Mouse (Mus musculus) Patski (cell line): ENCODE measurements around the gene Cnot11. TPM values are rescaled to one million over a fixed set of nuclear protein-coding genes. Genes with fewer than 3 reads are reported as not detected.

Source experiments
- ATAC-seq: fragments of 100-300 bp; one replicate; pipeline ENCODE4 v1.8.0; 2021
- CTCF ChIA-PET: fragments of 350-600 bp; sonication (Branson Sonifier 250); formaldehyde crosslinking; loops from one replicate; lab custom pipeline; 2022; ENCODE audit warnings: inconsistent platforms; lab: Charles Lee
- POLR2A ChIA-PET: fragments of 350-600 bp; sonication (Branson Sonifier 250); formaldehyde crosslinking; loops from one replicate; lab custom pipeline; 2022; ENCODE audit warnings: antibody characterized with exemption, inconsistent platforms; lab: Charles Lee
- DNase-seq: peaks from one replicate; pipeline ENCODE4 v3.0.0-alpha.2; 2011; ENCODE audit warnings: low read depth, low spot score
- H3K27me3 ChIP-seq: fragments of 371-371 bp; one replicate; pipeline ENCODE4 v1.5.1; 2021
- CTCF ChIP-seq: fragments of 100-300 bp; IDR thresholded peaks from one replicate; pipeline ENCODE4 v1.5.1; 2021
- in situ Hi-C: fragments of 300-500 bp; cut with MboI; formaldehyde crosslinking; loops from 3 replicates; pipeline ENCODE4 v1.11.1; 2018; ENCODE audit warnings: low pct_unique_long_range_greater_than_20kb, mixed read lengths
- polyA plus RNA-seq: library from polyadenylated mRNA; unstranded; gene quantifications from one replicate; pipeline ENCODE4 v1.2.3, GENCODE M21; 2021

Cnot11 gene
- polyA plus RNA-seq = 29.1 TPM

GRCm38 (mm10) chr1:39534831-39535230 is at the start of gene Cnot11:
Cnot11 (plus strand) TSS chr1:39534992.
- ATAC-seq = no peak
- in situ Hi-C loops = loop anchor here (10.0 kb wide), 1 partner anchor 140 kb away; no protein-coding TSS in a partner anchor
- no peak for DNase-seq
- no peak for TF ChIP-seq CTCF
- POLR2A ChIA-PET = no interaction called here
- CTCF ChIA-PET = no interaction called here
- H3K27me3 ChIP-seq = no peaks in the 10 kb centered on the region

GRCm38 (mm10) chr1:39487370-39487769 is 47.4 kb upstream of the Cnot11 start:
- H3K27me3 ChIP-seq = peaks cover 4% of the 10 kb centered on the region
- no peak for ATAC-seq
- POLR2A ChIA-PET = no interaction called here
- in situ Hi-C loops = no loop called here
- CTCF ChIA-PET = no interaction called here
- DNase-seq = no peak
- TF ChIP-seq CTCF = no peak

DNA sequence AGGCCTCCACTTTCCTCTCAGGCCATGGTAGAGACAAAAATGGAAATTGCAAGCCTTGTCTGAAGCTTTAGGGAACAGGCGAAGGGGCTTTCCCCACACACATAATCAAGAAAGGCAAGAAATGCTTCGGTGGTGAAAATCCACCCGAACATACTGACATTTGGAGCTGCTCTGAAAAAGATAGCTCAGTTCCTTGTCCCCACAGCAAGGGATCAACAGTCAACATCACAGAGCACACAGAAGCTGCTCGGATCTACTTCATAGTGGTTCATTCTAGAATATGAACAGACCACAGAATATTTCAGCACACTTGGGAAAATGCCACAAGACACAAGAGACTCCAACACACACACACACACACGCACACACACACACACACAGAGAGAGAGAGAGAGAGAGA is 41.6 kb upstream of the Cnot11 start:
- ATAC-seq (no peak), DNase-seq (no peak)
- ChIA-PET POLR2A (no interaction called here), CTCF (no interaction called here)
- in situ Hi-C loops = no loop called here
- peaks cover 4% of the 10 kb centered on the region for H3K27me3 ChIP-seq
- no peak for TF ChIP-seq CTCF

DNA sequence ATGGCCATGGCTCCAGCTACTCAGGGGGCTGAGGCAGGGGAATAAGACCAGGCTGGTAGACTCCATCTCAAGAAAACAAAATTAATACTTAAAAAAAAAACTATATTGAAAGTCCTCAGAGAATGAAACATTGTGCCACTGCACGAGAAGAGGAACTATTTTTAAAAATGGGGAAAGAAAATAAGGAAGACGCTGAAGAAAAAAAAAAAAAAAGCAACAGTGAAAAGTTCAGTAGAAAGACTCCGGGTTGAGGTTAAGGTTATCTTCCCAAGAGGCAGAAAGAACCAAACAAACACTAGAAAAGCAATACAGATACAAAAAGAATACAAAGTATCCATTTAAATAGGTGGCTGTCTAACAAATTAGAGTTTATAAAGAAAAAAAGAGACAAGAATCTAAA is 41.1 kb upstream of the Cnot11 start:
- ATAC-seq (no peak), DNase-seq (no peak)
- TF ChIP-seq CTCF = no peak
- ChIA-PET CTCF (no interaction called here), POLR2A (no interaction called here)
- peaks cover 4% of the 10 kb centered on the region for H3K27me3 ChIP-seq
- in situ Hi-C loops = no loop called here

GRCm38 (mm10) chr1:39496995-39497394 is 37.8 kb upstream of the Cnot11 start:
- peak; percentile 14 for TF ChIP-seq CTCF
- peaks cover 4% of the 10 kb centered on the region for H3K27me3 ChIP-seq
- no peak for DNase-seq
- no peak for ATAC-seq
- in situ Hi-C loops = no loop called here
- ChIA-PET CTCF (interaction anchor here (0.9 kb wide), 1 partner anchor 97 kb away, joined by 3 read pairs; no protein-coding TSS in a partner anchor), POLR2A (no interaction called here)

GRCm38 (mm10) chr1:39497748-39498147 is 37.0 kb upstream of the Cnot11 start:
- ChIA-PET POLR2A (no interaction called here), CTCF (no interaction called here)
- peak; percentile 40 for TF ChIP-seq CTCF
- in situ Hi-C loops = no loop called here
- H3K27me3 ChIP-seq = no peaks in the 10 kb centered on the region
- ATAC-seq = no peak
- DNase-seq = no peak

GRCm38 (mm10) chr1:39499485-39499941 is 35.3 kb upstream of the Cnot11 start:
- ATAC-seq (no peak), DNase-seq (no peak)
- H3K27me3 ChIP-seq = no peaks in the 10 kb centered on the region
- ChIA-PET CTCF (interaction anchor here (1.1 kb wide), 1 partner anchor 104 kb away, joined by 3 read pairs; no protein-coding TSS in a partner anchor), POLR2A (no interaction called here)
- in situ Hi-C loops = no loop called here
- no peak for TF ChIP-seq CTCF

DNA sequence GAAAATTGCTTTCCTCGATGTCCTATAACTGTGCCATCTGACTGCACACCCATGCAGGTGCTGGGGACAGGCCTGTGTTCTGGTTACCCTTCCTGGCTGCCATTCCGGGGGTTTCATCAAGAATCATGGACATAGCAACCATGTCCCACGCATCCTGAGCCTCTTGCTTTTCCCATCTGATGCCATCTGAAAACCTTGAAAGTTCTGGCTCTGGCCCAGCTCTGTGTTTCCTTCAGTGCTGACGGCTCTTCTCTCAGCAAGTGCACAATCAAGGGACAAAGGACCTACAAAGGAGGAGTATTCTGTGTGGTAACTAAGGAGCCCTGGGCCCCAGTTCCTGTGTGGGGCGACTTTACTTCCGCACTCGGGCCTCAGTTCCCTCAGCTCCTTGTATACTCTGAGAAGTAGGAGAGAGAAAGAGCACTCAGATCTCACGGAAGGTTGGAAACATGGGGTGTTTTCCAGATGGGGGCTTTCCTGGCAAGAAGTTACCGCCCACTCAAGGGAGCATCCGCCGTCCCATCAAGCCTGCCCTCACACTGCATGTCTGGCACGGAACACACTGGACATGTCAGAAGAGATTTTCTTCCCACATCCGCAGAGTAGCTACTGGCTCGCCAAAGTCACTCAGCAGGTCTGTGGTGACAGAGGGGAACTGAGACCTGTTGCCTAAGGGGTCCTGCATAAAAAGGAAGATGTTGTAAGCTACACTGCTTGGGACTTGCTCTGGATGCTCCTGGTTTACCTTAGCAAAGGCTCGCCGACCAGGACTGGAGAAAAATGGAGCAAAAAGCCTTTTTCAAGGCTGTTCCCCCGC is 31.8 kb upstream of the Cnot11 start:
- POLR2A ChIA-PET = no interaction called here
- no peak for DNase-seq

DNA sequence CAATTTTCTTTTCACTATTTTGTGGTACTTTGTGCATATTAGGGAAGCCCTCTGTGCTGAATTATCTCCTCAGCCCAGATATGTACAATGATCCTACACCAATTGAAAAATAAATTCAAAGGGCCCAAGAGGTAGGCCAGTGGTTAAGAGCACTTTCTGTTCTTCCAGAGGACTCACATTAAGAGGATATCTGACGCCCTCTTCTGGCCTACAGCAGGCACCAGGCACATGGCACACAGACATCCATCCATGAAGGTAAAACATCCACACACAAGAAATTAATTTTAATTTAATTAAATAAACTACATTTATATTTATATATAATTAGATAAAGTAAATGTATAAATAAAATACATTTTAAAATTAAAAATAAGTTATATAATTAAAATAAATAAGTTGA is 30.5 kb upstream of the Cnot11 start:
- DNase-seq (no peak), ATAC-seq (no peak)
- ChIA-PET CTCF (interaction anchor here (0.9 to 1.0 kb wide), 2 partner anchors 112 to 177 kb away, joined by 3 read pairs; no protein-coding TSS in a partner anchor), POLR2A (no interaction called here)
- H3K27me3 ChIP-seq = no peaks in the 10 kb centered on the region
- TF ChIP-seq CTCF = peak; percentile 67
- in situ Hi-C loops = no loop called here

More for the DNA sequence above, 31.8 kb upstream of the Cnot11 start:
- no peaks in the 10 kb centered on the region for H3K27me3 ChIP-seq
- no peak for ATAC-seq
- in situ Hi-C loops = no loop called here
- CTCF ChIA-PET = interaction anchor here (1.4 kb wide), 1 partner anchor 19 kb away, joined by 3 read pairs; no protein-coding TSS in a partner anchor
- TF ChIP-seq CTCF = no peak

DNA sequence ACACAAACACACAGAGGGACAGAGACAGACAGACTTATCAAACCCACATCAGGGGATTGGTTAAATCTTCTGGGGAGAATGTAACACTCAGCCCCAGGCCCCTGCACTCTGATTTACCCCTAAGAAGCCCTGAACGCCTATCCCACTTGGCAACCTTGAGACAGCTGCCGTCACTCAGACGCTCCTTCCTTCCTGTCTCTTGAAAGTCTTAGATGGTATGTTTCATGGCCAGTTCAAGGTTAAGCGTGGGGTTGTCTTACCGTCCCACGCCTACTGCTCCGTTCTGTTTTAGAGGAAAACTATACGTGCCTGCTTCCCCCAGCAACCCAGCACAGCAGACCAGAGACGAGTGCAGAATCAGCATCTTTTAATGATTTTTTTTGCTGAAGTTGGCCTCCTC is 29.2 kb upstream of the Cnot11 start:
- ATAC-seq = no peak
- no peak for TF ChIP-seq CTCF
- in situ Hi-C loops = no loop called here
- no peak for DNase-seq
- ChIA-PET POLR2A (no interaction called here), CTCF (no interaction called here)
- H3K27me3 ChIP-seq = no peaks in the 10 kb centered on the region

DNA sequence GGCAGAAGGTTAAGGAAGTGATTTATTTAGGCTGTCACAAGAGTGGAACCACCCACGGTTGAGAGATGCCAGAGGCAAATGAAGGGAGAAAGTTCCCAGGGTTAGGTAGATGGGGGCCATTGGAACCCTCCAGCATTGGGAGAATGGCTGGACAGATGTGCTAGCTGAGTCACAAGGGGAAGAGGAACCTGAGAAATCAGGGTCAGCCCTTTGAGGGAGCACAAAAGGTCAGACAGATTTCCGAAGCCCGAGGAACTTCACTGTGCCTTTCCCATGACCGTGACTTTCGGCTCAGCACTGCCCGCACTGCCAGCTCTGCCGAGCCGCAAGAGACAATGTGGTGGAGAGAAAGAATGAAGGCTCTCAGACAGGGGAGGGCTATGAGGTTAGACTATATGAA is 23.0 kb upstream of the Cnot11 start:
- in situ Hi-C loops = no loop called here
- ChIA-PET CTCF (interaction anchor here (0.6 kb wide), 1 partner anchor 178 kb away, joined by 3 read pairs; no protein-coding TSS in a partner anchor), POLR2A (no interaction called here)
- ATAC-seq (no peak), DNase-seq (no peak)
- no peaks in the 10 kb centered on the region for H3K27me3 ChIP-seq
- no peak for TF ChIP-seq CTCF
